Mouse (Mus musculus) forebrain, embryonic 11.5 days (tissue): Measurements from ENCODE around the gene Cep63. TPM values are rescaled to one million over a fixed set of nuclear protein-coding genes. Genes with fewer than 3 reads are reported as not detected.
A peak's percentile ranks its signal among the peaks of the same experiment; 100 is the strongest.

Experiments used
- ATAC-seq: fragments of 200-750 bp; cut with Nextera tagmentation; replicated peaks from 2 replicates; pipeline ENCODE4 v1.8.0; 2017; ENCODE audit warnings: moderate TSS enrichment; ENCODE audit not compliant: low FRiP score
- DNase-seq: peaks from one replicate; pipeline ENCODE4 v3.0.0-alpha.2; 2017; ENCODE audit warnings: low spot score
- H3K27ac ChIP-seq: fragments of 300-500 bp; sonication (generic); 2 replicates; pipeline ENCODE4 v1.5.1; 2014; ENCODE audit warnings: low read depth, low read length
- H3K27me3 ChIP-seq: fragments of 300-500 bp; sonication (generic); 2 replicates; pipeline ENCODE4 v1.6.1; 2014; ENCODE audit warnings: mild to moderate bottlenecking, low read length, mixed read lengths; ENCODE audit not compliant: control insufficient read depth, insufficient read depth
- H3K36me3 ChIP-seq: fragments of 300-500 bp; sonication (generic); 2 replicates; pipeline ENCODE4 v1.6.1; 2014; ENCODE audit warnings: mild to moderate bottlenecking, low read length, moderate library complexity, mixed read lengths; ENCODE audit not compliant: control insufficient read depth, insufficient read depth
- H3K4me1 ChIP-seq: fragments of 300-500 bp; sonication (generic); replicated peaks from 2 replicates; pipeline ENCODE4 v1.6.1; 2014; ENCODE audit warnings: low read length, mixed read lengths; ENCODE audit not compliant: control insufficient read depth, insufficient read depth
- H3K4me2 ChIP-seq: fragments of 300-500 bp; sonication (generic); 2 replicates; pipeline ENCODE4 v1.6.1; 2014; ENCODE audit warnings: low read depth, mild to moderate bottlenecking, low read length, moderate library complexity, mixed read lengths; ENCODE audit not compliant: severe bottlenecking
- H3K4me3 ChIP-seq: fragments of 300-500 bp; sonication (generic); 2 replicates; pipeline ENCODE4 v1.5.1; 2014; ENCODE audit warnings: low read depth, low read length
- H3K9ac ChIP-seq: fragments of 300-500 bp; sonication (generic); 2 replicates; pipeline ENCODE4 v1.6.1; 2014; ENCODE audit warnings: low read length
- H3K9me3 ChIP-seq: fragments of 300-500 bp; sonication (generic); 2 replicates; pipeline ENCODE4 v1.6.1; 2016; ENCODE audit warnings: low read length, mixed read lengths; ENCODE audit not compliant: control insufficient read depth
- WGBS: fragments of 180-500 bp; shearing (Covaris S2); extraction: QIAGEN DNeasy Blood & Tissue Kit; methylation state at CpG from one replicate; pipeline ENCODE4 v1.1.7; 2014; 5-methylcytosine and 5-hydroxymethylcytosine counted together
- polyA plus RNA-seq: library from polyadenylated mRNA; unstranded; fragments of >200 nt; fragmentation: Nextera tagmentation; extraction: Ambion mirVana; gene quantifications from 2 replicates; pipeline ENCODE4 v1.2.1, GENCODE M21; 2014

The Cep63 gene
- polyA plus RNA-seq, 1 experiment from 2014 or later: 51.4 TPM

GRCm38 (mm10) chr9:102625401-102625982 is 842 bp downstream of the Cep63 start:
- H3K9ac ChIP-seq: peak overlapping the region; percentile 98
- DNase-seq (no peak), ATAC-seq (peak; percentile 75; the same call in 1 of the 2 replicates)
- peaks cover 6% of the 10 kb centered on the region; the same call in 1 of the 2 replicates for H3K4me1 ChIP-seq
- no peaks in the 10 kb centered on the region for H3K36me3 ChIP-seq
- no peaks in the 10 kb centered on the region for H3K9me3 ChIP-seq
- 2% methylated on average over 27 of the region's 27 CpGs for WGBS
- peak overlapping the region; percentile 97 for H3K27ac ChIP-seq
- H3K4me2 ChIP-seq: peak overlapping the region; percentile 67
- H3K4me3 ChIP-seq: peak overlapping the region; percentile 78
- H3K27me3 ChIP-seq: no peaks in the 10 kb centered on the region

GRCm38 (mm10) chr9:102623581-102623980 is 2.8 kb downstream of the Cep63 start:
- H3K4me2 ChIP-seq: no peak overlapping the region
- H3K27ac ChIP-seq: no peak overlapping the region
- ATAC-seq (no peak), DNase-seq (no peak)
- H3K27me3 ChIP-seq: no peaks in the 10 kb centered on the region
- H3K9ac ChIP-seq: no peak overlapping the region
- WGBS: 92% methylated on average over 7 of the region's 7 CpGs
- H3K36me3 ChIP-seq: no peaks in the 10 kb centered on the region
- no peaks in the 10 kb centered on the region for H3K9me3 ChIP-seq
- peaks cover 6% of the 10 kb centered on the region; the same call in 1 of the 2 replicates for H3K4me1 ChIP-seq
- no peak overlapping the region for H3K4me3 ChIP-seq

GRCm38 (mm10) chr9:102622876-102623275 is 3.5 kb downstream of the Cep63 start:
- 85% methylated on average over 6 of the region's 6 CpGs for WGBS
- peaks cover 6% of the 10 kb centered on the region; the same call in 1 of the 2 replicates for H3K4me1 ChIP-seq

DNA sequence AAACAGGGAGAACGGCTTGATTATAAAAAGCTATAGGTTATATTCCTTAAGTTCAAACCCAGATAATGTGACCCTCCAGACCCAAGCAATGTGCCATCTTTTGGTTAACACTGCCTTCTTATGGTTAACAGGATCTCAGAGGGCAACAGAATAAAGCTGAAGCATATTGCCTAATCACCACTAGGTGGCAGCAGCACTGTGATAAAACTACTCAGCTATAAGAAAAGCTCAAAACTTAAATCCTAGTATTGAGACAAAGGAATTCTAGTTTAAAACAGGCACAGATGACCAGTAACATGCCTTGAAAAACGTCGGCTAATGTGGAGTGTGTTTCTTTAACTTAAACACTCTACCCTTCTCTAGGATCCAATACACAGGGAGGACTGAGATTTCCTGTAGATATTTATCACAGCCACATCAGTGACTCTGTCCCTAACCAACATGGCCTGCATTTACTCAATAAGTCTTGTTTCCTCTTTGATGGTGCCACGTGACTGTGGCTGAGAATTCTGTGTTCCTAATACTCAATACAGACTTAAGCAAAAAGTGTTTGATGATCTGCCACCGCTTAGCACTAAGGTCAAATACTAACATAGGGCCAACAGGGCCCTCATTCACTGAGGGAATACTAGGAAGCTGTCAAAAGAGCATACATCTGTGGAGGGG is 4.0 kb downstream of the Cep63 start:
- Histone ChIP-seq H3K27ac (no peak overlapping the region), H3K9ac (no peak overlapping the region), H3K36me3 (no peaks in the 10 kb centered on the region), H3K27me3 (no peaks in the 10 kb centered on the region), H3K4me2 (no peak overlapping the region), H3K9me3 (no peaks in the 10 kb centered on the region), H3K4me1 (peaks cover 3% of the 10 kb centered on the region; the same call in 1 of the 2 replicates), H3K4me3 (no peak overlapping the region)
- DNase-seq (no peak), ATAC-seq (no peak)
- WGBS: 38% methylated on average over 5 of the region's 5 CpGs

More at GRCm38 (mm10) chr9:102622876-102623275, 3.5 kb downstream of the Cep63 start:
- no peaks in the 10 kb centered on the region for H3K36me3 ChIP-seq
- H3K27me3 ChIP-seq: no peaks in the 10 kb centered on the region
- no peak overlapping the region for H3K4me3 ChIP-seq
- H3K27ac ChIP-seq: no peak overlapping the region
- no peak overlapping the region for H3K9ac ChIP-seq
- no peaks in the 10 kb centered on the region for H3K9me3 ChIP-seq
- DNase-seq (peak; percentile 4), ATAC-seq (no peak)
- no peak overlapping the region for H3K4me2 ChIP-seq

GRCm38 (mm10) chr9:102621385-102621784 is 4.9 kb downstream of the Cep63 start:
- no peaks in the 10 kb centered on the region; the same call in 1 of the 2 replicates for H3K4me1 ChIP-seq
- no peak overlapping the region for H3K4me2 ChIP-seq
- no peak overlapping the region for H3K4me3 ChIP-seq
- no peak overlapping the region for H3K9ac ChIP-seq
- no peaks in the 10 kb centered on the region for H3K9me3 ChIP-seq
- DNase-seq: peak; percentile 16
- no peaks in the 10 kb centered on the region for H3K27me3 ChIP-seq
- H3K27ac ChIP-seq: no peak overlapping the region
- ATAC-seq: no peak
- 71% methylated on average over 5 of the region's 5 CpGs for WGBS
- no peaks in the 10 kb centered on the region for H3K36me3 ChIP-seq

- Histone ChIP-seq H3K4me3 (no peak overlapping the region), H3K9me3 (no peaks in the 10 kb centered on the region), H3K27ac (no peak overlapping the region), H3K36me3 (no peaks in the 10 kb centered on the region), H3K4me1 (no peaks in the 10 kb centered on the region), H3K9ac (no peak overlapping the region), H3K4me2 (no peak overlapping the region), H3K27me3 (no peaks in the 10 kb centered on the region)
- DNase-seq (peak; percentile 28), ATAC-seq (no peak)
- 84% methylated on average over 9 of the region's 9 CpGs for WGBS
These were observed 10.1 kb downstream of the Cep63 start for GRCm38 (mm10) chr9:102616267-102616666.

DNA sequence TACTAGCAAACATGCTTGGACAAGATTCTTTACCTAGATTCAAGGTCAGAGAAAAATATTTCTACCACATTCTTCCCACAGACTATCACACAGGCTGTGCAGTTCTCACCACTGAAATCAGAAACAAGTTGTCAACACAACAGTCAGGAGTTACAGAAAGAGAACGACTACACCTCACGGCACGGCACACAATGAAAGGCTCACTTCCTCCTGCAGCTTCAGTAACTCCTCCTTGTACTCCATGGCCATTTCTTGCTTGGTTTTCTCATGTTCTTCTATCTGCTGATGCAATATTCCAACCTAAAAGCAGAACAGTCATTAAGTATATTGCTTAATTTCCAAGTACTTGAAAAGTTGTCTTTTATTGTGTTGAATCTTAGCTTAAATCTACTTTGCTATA is 11.3 kb downstream of the Cep63 start:
- DNase-seq: no peak
- Histone ChIP-seq H3K4me1 (no peaks in the 10 kb centered on the region), H3K36me3 (no peaks in the 10 kb centered on the region), H3K9ac (no peak overlapping the region), H3K4me3 (no peak overlapping the region), H3K27ac (no peak overlapping the region), H3K27me3 (no peaks in the 10 kb centered on the region), H3K9me3 (no peaks in the 10 kb centered on the region), H3K4me2 (no peak overlapping the region)
- ATAC-seq: no peak
- 94% methylated on average over 3 of the region's 3 CpGs for WGBS

- H3K9me3 ChIP-seq: no peaks in the 10 kb centered on the region
- peak; percentile 31 for DNase-seq
- peaks cover 2% of the 10 kb centered on the region; the same call in 1 of the 2 replicates for H3K36me3 ChIP-seq
- H3K4me2 ChIP-seq: no peak overlapping the region
- ATAC-seq: no peak
- no peak overlapping the region for H3K4me3 ChIP-seq
- H3K9ac ChIP-seq: no peak overlapping the region
- 96% methylated on average over 3 of the region's 3 CpGs for WGBS
- no peaks in the 10 kb centered on the region for H3K4me1 ChIP-seq
- H3K27me3 ChIP-seq: no peaks in the 10 kb centered on the region
- H3K27ac ChIP-seq: no peak overlapping the region
These were observed 17.1 kb downstream of the Cep63 start for GRCm38 (mm10) chr9:102609221-102609620.
